Mouse (Mus musculus) right cerebral cortex, postnatal 4 days (tissue): ENCODE data around the gene Utf1.

Source experiments
- DNase-seq: peaks from one replicate; pipeline ENCODE4 v3.0.0-alpha.2; 2022

Gene Utf1

DNA sequence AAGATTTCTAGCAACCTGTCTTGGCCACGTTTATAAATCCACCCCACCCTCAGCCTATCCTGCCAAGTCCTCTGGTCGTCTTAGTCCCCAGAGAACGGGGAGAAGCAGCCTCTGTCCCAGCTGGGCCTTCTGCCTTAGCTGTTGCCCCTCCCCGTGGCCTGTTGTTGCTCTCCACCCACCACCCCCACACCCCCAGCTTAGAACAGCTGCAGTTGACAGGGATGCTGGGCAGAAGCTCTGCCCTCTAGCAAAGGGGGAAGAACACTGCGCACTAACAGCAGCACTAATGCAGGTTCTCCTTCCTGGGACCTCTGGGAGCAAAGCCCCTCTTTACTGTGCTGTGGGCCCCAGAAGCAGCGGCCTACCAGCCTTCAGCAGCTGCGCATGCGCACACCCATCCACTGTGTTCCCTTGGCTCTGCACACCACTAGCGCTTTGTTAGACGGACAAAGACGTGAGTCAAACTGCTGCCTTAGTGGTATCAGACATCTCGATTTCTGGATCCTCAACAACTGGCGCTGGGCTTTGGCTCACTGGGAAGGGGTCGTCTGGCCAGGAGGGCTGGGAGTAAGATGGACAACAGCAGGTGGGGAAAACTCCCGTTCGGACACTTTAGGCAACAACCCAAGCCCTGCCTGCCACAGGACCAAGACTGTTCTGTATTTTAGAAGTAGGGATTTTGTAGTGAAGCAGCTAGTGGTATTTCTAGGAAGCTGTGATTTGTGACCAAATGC lies 2.9 kb upstream of the Utf1 start:
- no peak for DNase-seq

GRCm38 (mm10) chr7:139944291-139945240 lies 977 bp downstream of the Utf1 start:
- no peak for DNase-seq

DNA sequence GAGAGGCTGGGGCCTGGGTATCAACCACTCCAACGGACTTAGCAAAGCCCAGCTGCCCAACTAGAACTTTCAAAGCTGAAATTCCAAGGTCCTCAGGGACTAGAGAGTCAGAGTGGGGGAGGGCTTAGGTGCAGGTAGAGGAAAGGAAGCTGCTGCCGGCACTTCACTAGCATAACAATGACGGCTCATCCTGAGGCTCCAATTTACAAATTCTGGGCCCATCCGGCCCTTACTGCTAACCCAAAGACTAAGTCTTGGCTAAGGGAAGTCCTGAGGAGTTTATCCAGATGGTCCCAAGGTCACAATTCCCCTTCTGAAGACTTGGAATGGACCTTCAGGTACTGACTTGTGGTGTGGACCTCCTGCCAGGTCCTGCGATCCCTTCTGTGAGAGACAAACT lies 1.9 kb downstream of the Utf1 start:
- DNase-seq = no peak

- DNase-seq = no peak
These were observed 2.4 kb downstream of the Utf1 start for GRCm38 (mm10) chr7:139946032-139946431.

DNA sequence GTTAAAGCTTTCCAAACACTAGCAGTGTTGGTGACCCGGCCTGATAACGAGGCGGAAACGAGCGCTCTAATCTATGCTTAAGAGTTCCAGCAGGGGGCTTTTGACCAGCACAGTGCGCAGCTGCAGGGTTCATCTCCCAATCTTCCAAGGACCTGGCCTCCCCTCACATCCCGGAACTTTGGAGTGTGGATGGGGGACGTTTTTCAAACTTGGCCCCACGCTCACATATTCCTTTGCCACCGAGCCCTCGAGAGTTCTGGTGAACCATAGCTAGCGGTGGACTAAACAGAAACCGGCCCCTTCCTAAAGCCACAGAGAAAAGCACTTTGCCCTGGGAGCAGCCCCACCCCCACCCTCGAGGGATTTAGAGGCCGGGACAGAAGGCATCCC lies 6.3 kb downstream of the Utf1 start:
- no peak for DNase-seq

DNA sequence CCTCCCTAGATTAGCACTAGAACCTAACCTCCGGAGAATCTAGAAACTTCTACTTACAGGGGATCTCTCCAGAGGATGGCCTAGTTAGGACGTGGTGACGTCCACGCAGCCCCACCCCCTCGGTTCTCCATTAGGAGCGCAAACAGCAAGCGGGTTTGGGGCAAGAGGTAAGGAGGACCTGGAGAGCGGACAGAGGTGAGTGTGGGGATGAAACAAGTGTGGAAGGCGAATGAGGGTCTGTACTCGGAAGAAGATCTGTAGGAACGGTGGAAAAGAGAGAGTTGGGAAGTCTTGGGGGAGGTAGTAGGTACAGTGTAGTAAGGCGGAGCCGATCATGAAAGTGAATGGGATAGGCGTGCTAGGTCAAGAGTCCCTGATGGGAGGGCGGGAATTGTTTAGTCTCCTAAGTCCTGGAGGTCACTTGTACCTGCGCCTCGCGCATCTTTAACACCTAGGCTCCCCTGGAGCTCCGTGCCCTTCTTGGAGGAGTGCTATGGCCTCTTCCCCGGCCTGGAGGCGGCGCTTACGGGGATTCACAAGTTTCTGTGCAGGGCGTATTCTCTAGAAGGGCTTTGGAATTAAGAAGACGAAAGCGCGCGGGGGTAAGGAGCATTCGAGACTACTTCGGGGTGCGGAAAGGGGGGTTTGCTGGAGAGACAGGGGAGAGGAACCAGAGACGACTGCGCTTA lies 6.8 kb downstream of the Utf1 start:
- DNase-seq = no peak

DNA sequence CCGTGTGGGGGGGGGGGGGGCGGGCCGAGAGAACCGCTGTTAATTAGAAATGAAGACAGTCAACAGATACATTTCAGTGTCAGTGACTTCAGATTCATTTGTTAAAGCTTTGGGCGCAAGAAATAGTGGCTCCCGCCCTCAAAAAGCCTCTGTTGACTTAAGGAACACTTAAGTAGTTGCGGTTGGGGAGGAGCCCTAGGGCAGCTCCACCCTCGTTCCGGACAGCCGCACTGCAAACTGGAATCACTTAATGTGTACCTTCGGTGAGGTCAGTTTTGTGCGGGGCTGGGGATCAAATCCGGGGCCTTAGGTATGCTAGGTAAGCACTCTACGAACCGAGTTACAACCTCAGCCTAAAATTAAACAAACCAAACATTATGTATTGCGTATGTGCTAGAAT lies 7.5 kb downstream of the Utf1 start:
- DNase-seq = no peak

DNA sequence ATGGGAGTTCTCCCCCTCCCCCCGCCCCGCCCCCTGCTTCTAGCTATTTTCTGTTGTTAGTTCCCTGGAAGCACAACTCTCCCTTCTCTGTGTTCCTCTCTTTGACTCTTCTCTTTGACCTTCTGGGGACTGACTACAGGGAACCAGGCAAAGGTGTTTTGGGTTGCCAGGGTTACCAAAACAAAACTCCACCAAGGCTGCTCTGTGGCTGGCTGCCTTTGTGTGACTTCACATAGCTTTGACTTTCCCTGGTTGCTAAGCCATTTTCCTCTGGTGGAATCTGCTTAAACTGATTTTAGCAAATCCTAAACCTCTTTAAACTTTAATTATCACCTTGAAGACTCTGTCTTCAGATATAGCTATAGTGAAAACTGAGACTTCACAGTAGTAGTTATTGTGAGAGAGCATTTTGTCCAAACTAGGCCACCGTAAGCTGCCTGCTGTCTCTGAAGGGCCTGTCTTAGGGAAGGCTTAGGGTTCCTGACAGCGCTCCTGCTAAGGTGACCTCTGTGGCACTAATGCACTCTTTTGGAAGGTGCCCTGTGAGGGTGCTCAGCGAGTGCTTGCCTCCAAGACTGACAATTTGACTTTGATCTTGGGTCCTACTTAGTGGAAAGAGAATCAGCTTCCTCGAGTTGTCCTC lies 8.5 kb downstream of the Utf1 start:
- no peak for DNase-seq

- DNase-seq = no peak
These were observed 11.9 kb downstream of the Utf1 start for GRCm38 (mm10) chr7:139955505-139955904.

- DNase-seq = no peak
These were observed 13.1 kb downstream of the Utf1 start for GRCm38 (mm10) chr7:139956658-139957057.

GRCm38 (mm10) chr7:139957437-139957836 lies 13.8 kb downstream of the Utf1 start:
- DNase-seq = no peak

DNA sequence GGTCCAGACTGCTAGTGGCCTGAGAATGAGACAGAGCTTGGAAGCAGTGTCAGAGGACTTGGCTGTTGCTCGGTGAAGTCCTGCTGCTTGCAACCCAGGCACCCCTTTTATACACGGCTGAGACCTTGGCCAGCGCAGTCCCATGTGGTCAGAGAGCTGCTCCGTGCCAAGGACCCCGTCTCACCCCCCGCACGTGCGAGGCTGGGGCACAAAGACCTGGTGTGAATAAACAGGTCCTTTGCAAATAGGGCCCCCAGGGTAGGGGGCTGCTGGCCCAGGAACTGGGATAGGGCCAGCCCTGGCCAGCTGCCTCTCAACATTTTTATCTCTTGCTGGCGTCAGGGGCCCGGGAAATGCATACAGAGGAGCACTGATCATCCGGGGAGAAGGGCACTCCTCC lies 14.4 kb downstream of the Utf1 start:
- peak; percentile 17 for DNase-seq

GRCm38 (mm10) chr7:139961141-139961540 lies 17.6 kb downstream of the Utf1 start:
- no peak for DNase-seq

DNA sequence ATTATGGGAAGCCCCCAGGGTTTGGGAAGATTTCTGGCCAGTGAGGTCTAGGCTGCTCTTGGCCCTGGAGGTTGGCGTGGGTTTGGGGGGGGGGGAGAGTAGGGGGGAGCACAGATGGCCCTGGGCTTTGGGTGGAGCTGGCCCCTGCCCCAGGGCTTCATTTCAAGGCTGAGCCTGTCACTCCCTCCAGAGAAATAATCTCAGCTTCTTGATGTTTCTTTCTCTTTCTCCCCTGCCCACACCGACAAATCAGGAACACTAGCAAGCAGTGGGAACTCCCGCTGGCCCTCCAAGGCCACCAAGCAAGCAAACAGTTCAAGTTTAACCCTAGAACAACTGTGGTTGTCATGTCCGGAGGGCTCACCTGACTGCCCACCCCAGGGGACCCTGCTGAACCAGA lies 20.2 kb downstream of the Utf1 start:
- no peak for DNase-seq

DNA sequence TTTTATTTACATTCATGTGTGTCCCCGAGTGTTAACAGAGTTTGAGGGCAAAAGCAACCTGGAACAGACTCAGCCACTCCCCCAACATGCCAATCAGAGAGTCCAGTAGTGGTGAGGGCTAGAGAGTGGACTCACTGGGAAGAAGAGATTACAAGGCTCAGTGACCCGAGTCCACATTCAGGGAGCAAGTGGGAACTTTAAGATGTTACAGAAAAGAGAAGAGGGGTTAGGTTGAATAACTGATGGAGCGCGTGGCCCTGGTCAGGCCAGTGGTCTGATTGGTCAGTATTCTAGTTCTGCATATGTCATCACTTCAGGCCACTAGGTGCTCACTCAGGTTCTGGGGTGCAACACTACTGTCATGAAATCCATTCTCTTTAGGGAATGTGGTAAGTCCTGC lies 23.6 kb downstream of the Utf1 start:
- DNase-seq = no peak

DNA sequence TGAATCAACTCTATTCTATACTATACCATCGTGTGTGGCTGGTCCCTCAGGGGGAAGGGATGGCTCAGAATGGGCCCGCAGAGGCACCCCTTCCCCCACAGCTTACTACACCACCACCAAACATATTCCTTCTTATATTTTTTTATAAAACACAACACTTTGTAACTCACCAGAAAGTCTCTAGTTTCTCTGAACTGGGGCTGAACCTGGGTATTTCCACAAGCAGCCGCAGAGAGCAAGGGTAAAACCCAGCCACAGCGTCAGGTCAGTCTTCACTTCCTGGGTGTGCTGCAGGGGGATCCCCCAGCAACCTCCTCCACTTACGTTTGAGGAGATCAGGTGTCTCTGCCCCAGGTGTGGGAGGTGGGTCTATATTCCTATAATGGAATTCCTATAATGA lies 24.8 kb downstream of the Utf1 start:
- DNase-seq = no peak

GRCm38 (mm10) chr7:139969348-139970130 lies 25.9 kb downstream of the Utf1 start:
- DNase-seq = peak; percentile 90

GRCm38 (mm10) chr7:139970216-139970919 lies 26.8 kb downstream of the Utf1 start:
- no peak for DNase-seq

GRCm38 (mm10) chr7:139970979-139971378 lies 27.4 kb downstream of the Utf1 start:
- no peak for DNase-seq

GRCm38 (mm10) chr7:139971436-139971835 lies 27.8 kb downstream of the Utf1 start:
- no peak for DNase-seq

DNA sequence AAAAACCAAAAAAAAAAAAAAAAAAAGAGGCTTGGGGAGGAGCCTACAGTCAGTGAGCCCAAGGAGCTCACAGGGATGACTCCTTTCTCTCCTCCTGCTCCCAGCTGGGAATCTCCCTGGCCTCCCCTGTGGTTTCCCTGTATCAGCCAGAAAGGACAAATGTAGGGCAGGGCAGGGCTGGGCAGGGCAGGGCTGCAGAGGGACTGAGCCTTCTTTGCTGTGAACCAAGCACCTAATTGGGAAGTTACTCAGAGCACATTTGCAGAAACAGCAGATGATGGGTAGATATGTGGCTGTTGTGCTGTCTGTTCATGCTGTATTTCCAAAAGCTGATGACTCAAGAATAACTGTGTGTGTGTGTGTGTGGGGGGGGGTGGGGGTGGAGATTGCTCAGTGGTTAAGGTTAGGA lies 29.3 kb downstream of the Utf1 start:
- DNase-seq = no peak

DNA sequence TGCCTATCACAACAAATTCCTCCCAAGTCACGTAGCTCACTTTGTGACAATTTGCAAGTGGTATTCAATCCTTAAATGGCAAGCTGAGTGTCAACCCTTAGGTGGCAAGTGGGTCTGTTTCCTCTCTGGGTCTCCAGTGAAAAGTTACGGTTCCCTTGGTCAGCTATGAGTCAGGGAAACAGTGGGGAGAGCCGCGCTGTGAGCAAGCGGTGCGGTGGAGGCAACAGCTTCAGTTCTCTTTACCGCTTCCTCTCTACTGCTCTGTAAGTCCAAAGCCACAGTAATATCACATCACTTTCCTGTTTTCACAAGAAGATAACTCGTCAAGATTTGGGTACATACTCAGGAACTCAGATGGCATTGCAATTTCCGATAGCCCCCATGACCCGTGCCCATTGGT lies 30.7 kb downstream of the Utf1 start:
- no peak for DNase-seq
